Mouse (Mus musculus): ENCODE data around the gene Hoxa10. TPM values are rescaled to one million over a fixed set of nuclear protein-coding genes. Genes with fewer than 3 reads are reported as not detected.

Hoxa10 gene
- polyA plus RNA-seq, 1 experiment from 2014 or later: not detected

- no peak overlapping the region for H3K4me3 ChIP-seq (ENCODE audit: inconsistent target)
- 37% methylated on average over 5 of the region's 5 CpGs for WGBS (ENCODE audit: missing documents)
- no peaks in the 10 kb centered on the region for H3K36me3 ChIP-seq (ENCODE audit: inconsistent target)
- no peak overlapping the region for H3K27ac ChIP-seq
- H3K79me2 ChIP-seq (ENCODE audit: inconsistent target): no peaks in the 10 kb centered on the region
Measured at GRCm38 (mm10) chr6:52214271-52214670, 26.4 kb downstream of the Hoxa10 start.

GRCm38 (mm10) chr6:52213119-52213986 is 27.3 kb downstream of the Hoxa10 start, which contains the start of the genes Hoxa3 and Gm28308:
TSS of gene Hoxa3 (minus strand) at chr6:52213336.
TSS of gene Gm28308 (minus strand) at chr6:52213339.
- 4% methylated on average over 38 of the region's 38 CpGs for WGBS (ENCODE audit: missing documents)
- no peak within 1 kb of the TSS for H3K27ac ChIP-seq

GRCm38 (mm10) chr6:52212556-52213118 is 28.0 kb downstream of the Hoxa10 start:
- WGBS (ENCODE audit: missing documents): 3% methylated on average over 22 of the region's 22 CpGs
- no peaks in the 10 kb centered on the region for H3K79me2 ChIP-seq (ENCODE audit: inconsistent target)
- no peaks in the 10 kb centered on the region for H3K36me3 ChIP-seq (ENCODE audit: inconsistent target)
- peak overlapping the region; percentile 41 for H3K4me3 ChIP-seq (ENCODE audit: inconsistent target)
- no peak overlapping the region for H3K27ac ChIP-seq

More at GRCm38 (mm10) chr6:52213119-52213986, 27.3 kb downstream of the Hoxa10 start, which contains the start of the genes Hoxa3 and Gm28308:
- Histone ChIP-seq H3K36me3 (ENCODE audit: inconsistent target) (no peaks in the 10 kb centered on the region), H3K4me3 (ENCODE audit: inconsistent target) (peak within 1 kb of the TSS; percentile 41), H3K79me2 (ENCODE audit: inconsistent target) (no peaks in the 10 kb centered on the region)

GRCm38 (mm10) chr6:52211961-52212360 is 28.7 kb downstream of the Hoxa10 start:
- WGBS (ENCODE audit: missing documents): 4% methylated on average over 13 of the region's 13 CpGs
- H3K79me2 ChIP-seq (ENCODE audit: inconsistent target): no peaks in the 10 kb centered on the region
- H3K36me3 ChIP-seq (ENCODE audit: inconsistent target): no peaks in the 10 kb centered on the region
- no peak overlapping the region for H3K27ac ChIP-seq
- H3K4me3 ChIP-seq (ENCODE audit: inconsistent target): peak overlapping the region; percentile 41

- Histone ChIP-seq H3K36me3 (ENCODE audit: inconsistent target) (no peaks in the 10 kb centered on the region), H3K27ac (no peak overlapping the region), H3K4me3 (ENCODE audit: inconsistent target) (peak overlapping the region; percentile 41; the same call in 1 of the 2 replicates), H3K79me2 (ENCODE audit: inconsistent target) (no peaks in the 10 kb centered on the region)
- WGBS (ENCODE audit: missing documents): 5% methylated on average over 37 of the region's 37 CpGs
Measured at GRCm38 (mm10) chr6:52211170-52211935, 29.3 kb downstream of the Hoxa10 start.

- WGBS (ENCODE audit: missing documents): 67% methylated on average over 11 of the region's 12 CpGs
- no peaks in the 10 kb centered on the region for H3K79me2 ChIP-seq (ENCODE audit: inconsistent target)
- H3K27ac ChIP-seq: no peak overlapping the region
- H3K4me3 ChIP-seq (ENCODE audit: inconsistent target): no peak overlapping the region
- no peaks in the 10 kb centered on the region for H3K36me3 ChIP-seq (ENCODE audit: inconsistent target)
Measured at GRCm38 (mm10) chr6:52209685-52210046, 31.0 kb downstream of the Hoxa10 start.

GRCm38 (mm10) chr6:52208868-52209684 is 31.6 kb downstream of the Hoxa10 start:
- no peak overlapping the region for H3K4me3 ChIP-seq (ENCODE audit: inconsistent target)
- no peaks in the 10 kb centered on the region for H3K36me3 ChIP-seq (ENCODE audit: inconsistent target)
- 40% methylated on average over 18 of the region's 18 CpGs for WGBS (ENCODE audit: missing documents)
- no peak overlapping the region for H3K27ac ChIP-seq
- no peaks in the 10 kb centered on the region for H3K79me2 ChIP-seq (ENCODE audit: inconsistent target)

- H3K27ac ChIP-seq: no peak within 1 kb of the TSS
- no peaks in the 10 kb centered on the region for H3K36me3 ChIP-seq (ENCODE audit: inconsistent target)
- no peaks in the 10 kb centered on the region for H3K79me2 ChIP-seq (ENCODE audit: inconsistent target)
- 34% methylated on average over 47 of the region's 47 CpGs for WGBS (ENCODE audit: missing documents)
- no peak within 1 kb of the TSS for H3K4me3 ChIP-seq (ENCODE audit: inconsistent target)
Measured at GRCm38 (mm10) chr6:52208072-52208867, 32.4 kb downstream of the Hoxa10 start, which contains the start of gene Hoxa6. TSS of gene Hoxa6 (minus strand) at chr6:52208722.

GRCm38 (mm10) chr6:52207684-52207976 is 33.0 kb downstream of the Hoxa10 start:
- no peaks in the 10 kb centered on the region for H3K79me2 ChIP-seq (ENCODE audit: inconsistent target)
- no peaks in the 10 kb centered on the region for H3K36me3 ChIP-seq (ENCODE audit: inconsistent target)
- no peak overlapping the region for H3K4me3 ChIP-seq (ENCODE audit: inconsistent target)
- H3K27ac ChIP-seq: no peak overlapping the region

GRCm38 (mm10) chr6:52206882-52207683 is 33.6 kb downstream of the Hoxa10 start:
- 81% methylated on average over 4 of the region's 4 CpGs for WGBS (ENCODE audit: missing documents)
- no peak overlapping the region for H3K27ac ChIP-seq
- no peak overlapping the region for H3K4me3 ChIP-seq (ENCODE audit: inconsistent target)
- no peaks in the 10 kb centered on the region for H3K79me2 ChIP-seq (ENCODE audit: inconsistent target)
- H3K36me3 ChIP-seq (ENCODE audit: inconsistent target): no peaks in the 10 kb centered on the region

- WGBS (ENCODE audit: missing documents): 94% methylated on average over 48 of the region's 55 CpGs
Measured at GRCm38 (mm10) chr6:52205638-52206621, 34.7 kb downstream of the Hoxa10 start.

GRCm38 (mm10) chr6:52205221-52205620 is 35.4 kb downstream of the Hoxa10 start:
- no peaks in the 10 kb centered on the region for H3K79me2 ChIP-seq (ENCODE audit: inconsistent target)
- H3K4me3 ChIP-seq (ENCODE audit: inconsistent target): no peak overlapping the region
- H3K27ac ChIP-seq: no peak overlapping the region
- no peaks in the 10 kb centered on the region for H3K36me3 ChIP-seq (ENCODE audit: inconsistent target)
- 93% methylated on average over 13 of the region's 14 CpGs for WGBS (ENCODE audit: missing documents)

More at GRCm38 (mm10) chr6:52205638-52206621, 34.7 kb downstream of the Hoxa10 start:
- Histone ChIP-seq H3K27ac (no peak overlapping the region), H3K79me2 (ENCODE audit: inconsistent target) (no peaks in the 10 kb centered on the region), H3K4me3 (ENCODE audit: inconsistent target) (no peak overlapping the region), H3K36me3 (ENCODE audit: inconsistent target) (no peaks in the 10 kb centered on the region)

All from macrophage (primary cell).